Mouse (Mus musculus) CH12.LX (cell line): Measurements from ENCODE around the gene Tspan9. TPM values are rescaled to one million over a fixed set of nuclear protein-coding genes. Genes with fewer than 3 reads are reported as not detected.

Experiments
- DNase-seq: peaks from one replicate; pipeline ENCODE4 v3.0.0-alpha.2; 2013; ENCODE audit errors: extremely low read depth
- H3K27ac ChIP-seq: 2 replicates; pipeline ENCODE4 v1.5.1; 2012; ENCODE audit warnings: low read depth, mild to moderate bottlenecking, control low read depth, moderate library complexity; ENCODE audit not compliant: insufficient read depth
- H3K27me3 ChIP-seq: replicated peaks from 2 replicates; pipeline ENCODE3; 2012; ENCODE audit warnings: inconsistent platforms
- H3K36me3 ChIP-seq, 2 experiments: replicated peaks in 1 of 2; 2 replicates each; pipeline versions ENCODE3 to v1.6.1; 2012; ENCODE audit warnings: inconsistent platforms in 1 of 2, low read length in 1 of 2, mild to moderate bottlenecking in 1 of 2, mixed read lengths in 1 of 2, moderate library complexity in 1 of 2; ENCODE audit not compliant: control insufficient read depth in 1 of 2, insufficient read depth in 1 of 2
- H3K4me1 ChIP-seq, 2 experiments: 2 replicates each; pipeline ENCODE4 v1.6.1; 2012; ENCODE audit warnings: inconsistent platforms in 1 of 2, moderate library complexity in 1 of 2; ENCODE audit not compliant: insufficient read depth in 2 of 2, control insufficient read depth in 1 of 2
- H3K4me2 ChIP-seq: 2 replicates; pipeline ENCODE4 v1.6.1; 2012; ENCODE audit warnings: low read depth, mild to moderate bottlenecking, control low read depth; ENCODE audit not compliant: poor library complexity, insufficient read depth, severe bottlenecking
- H3K4me3 ChIP-seq, 3 experiments: fragments of 150-350 bp in 1 of 3; sonication (generic) in 1 of 3; replicated peaks in 1 of 3; 2 replicates each; pipeline versions ENCODE3 to v1.5.1; 2011 to 2012; ENCODE audit warnings: low read depth in 2 of 3, low read length in 2 of 3, mild to moderate bottlenecking in 2 of 3, moderate library complexity in 2 of 3, control low read depth in 1 of 3, improper control_type of control experiment in 1 of 3, inconsistent platforms in 1 of 3, mixed read lengths in 1 of 3; ENCODE audit not compliant: poor library complexity in 1 of 3
- H3K79me2 ChIP-seq: replicated peaks from 2 replicates; pipeline ENCODE4 v1.6.1; 2012; ENCODE audit warnings: mild to moderate bottlenecking, moderate library complexity; ENCODE audit not compliant: control insufficient read depth, poor library complexity, insufficient read depth, severe bottlenecking; ENCODE audit errors: extremely low read depth
- H3K9ac ChIP-seq: 2 replicates; pipeline ENCODE4 v1.6.1; 2012; ENCODE audit warnings: low read depth, mild to moderate bottlenecking, control low read depth, moderate library complexity; ENCODE audit not compliant: insufficient read depth
- H3K9me3 ChIP-seq: replicated peaks from 2 replicates; pipeline ENCODE3; 2012; ENCODE audit warnings: low read length, inconsistent platforms, mixed read lengths
- CTCF ChIP-seq, 2 experiments: IDR thresholded peaks in 1 of 2; conservative IDR thresholded peaks in 1 of 2; 2 replicates each; pipeline ENCODE4 v1.5.1; 2011 to 2012; ENCODE audit warnings: low read depth in 2 of 2, low read length in 2 of 2, improper control_type of control experiment in 1 of 2, inconsistent platforms in 1 of 2, mild to moderate bottlenecking in 1 of 2, moderate library complexity in 1 of 2
- JUN ChIP-seq: IDR thresholded peaks from 2 replicates; pipeline ENCODE4 v1.6.1; 2011; ENCODE audit warnings: low read depth, mild to moderate bottlenecking, low read length, improper control_type of control experiment, moderate library complexity; ENCODE audit not compliant: insufficient read depth
- MAFK ChIP-seq: IDR thresholded peaks from 2 replicates; pipeline ENCODE4 v1.6.1; 2011; ENCODE audit warnings: low read length, improper control_type of control experiment; ENCODE audit not compliant: insufficient replicate concordance
- MAX ChIP-seq: IDR thresholded peaks from 2 replicates; pipeline ENCODE4 v1.6.1; 2011; ENCODE audit warnings: low read length, improper control_type of control experiment
- MEF2A ChIP-seq: IDR thresholded peaks from 2 replicates; pipeline ENCODE4 v1.6.1; 2014; ENCODE audit warnings: low read depth, mild to moderate bottlenecking, inconsistent platforms, low read length, improper control_type of control experiment, borderline replicate concordance
- MXI1 ChIP-seq: IDR thresholded peaks from 2 replicates; pipeline ENCODE4 v1.6.1; 2011; ENCODE audit warnings: mild to moderate bottlenecking, low read depth, low read length, improper control_type of control experiment
- MYC ChIP-seq: IDR thresholded peaks from 2 replicates; pipeline ENCODE4 v1.6.1; 2011; ENCODE audit warnings: low read depth, mild to moderate bottlenecking, improper control_type of control experiment, low read length
- PAX5 ChIP-seq: IDR thresholded peaks from 2 replicates; pipeline ENCODE4 v1.6.1; 2012; ENCODE audit warnings: low read length, inconsistent platforms, mixed read lengths
- POLR2A ChIP-seq: IDR thresholded peaks from 2 replicates; pipeline ENCODE4 v1.6.1; 2011; ENCODE audit warnings: low read depth, mild to moderate bottlenecking, improper control_type of control experiment, low read length
- RAD21 ChIP-seq: IDR thresholded peaks from 2 replicates; pipeline ENCODE4 v1.6.1; 2011; ENCODE audit warnings: low read depth, mild to moderate bottlenecking, low read length, improper control_type of control experiment, moderate library complexity
- RCOR1 ChIP-seq: conservative IDR thresholded peaks from 2 replicates; pipeline ENCODE4 v1.6.1; 2012; ENCODE audit warnings: low read depth, mild to moderate bottlenecking, inconsistent platforms, low read length, improper control_type of control experiment
- TCF12 ChIP-seq: IDR thresholded peaks from 2 replicates; pipeline ENCODE4 v1.6.1; 2014; ENCODE audit warnings: low read depth, mild to moderate bottlenecking, inconsistent platforms, low read length, improper control_type of control experiment
- UBTF ChIP-seq: IDR thresholded peaks from 2 replicates; pipeline ENCODE4 v1.6.1; 2012; ENCODE audit warnings: low read depth, mild to moderate bottlenecking, inconsistent platforms, low read length, improper control_type of control experiment, moderate library complexity
- USF2 ChIP-seq: conservative IDR thresholded peaks from 2 replicates; pipeline ENCODE4 v1.6.1; 2011; ENCODE audit warnings: low read depth, low read length, improper control_type of control experiment
- dilution Hi-C: fragments of 300-500 bp; cut with MboI; formaldehyde crosslinking; loops from 2 replicates; pipeline ENCODE4 v1.14.3; 2020; ENCODE audit warnings: low sequenced_read_pairs; ENCODE audit not compliant: extremely low pct_unique_long_range_greater_than_20kb, extremely low pct_ligation_motif_present
- in situ Hi-C: fragments of 300-500 bp; cut with MboI; formaldehyde crosslinking; loops from 3 replicates; pipeline ENCODE4 v1.14.3; 2019; ENCODE audit warnings: low sequenced_read_pairs, low pct_ligation_motif_present, low pct_unique_long_range_greater_than_20kb, mixed read lengths
- polyA plus RNA-seq: library from polyadenylated mRNA; unstranded; fragments of >175 nt; gene quantifications from 2 replicates; pipeline ENCODE4 v1.2.1, GENCODE M21; 2012; ENCODE audit warnings: low read depth; ENCODE audit not compliant: insufficient read length
- total RNA-seq, 2 experiments: library from RNA; depleted of rRNA; stranded (reverse); fragments of 300-350 nt in 1 of 2; fragments of >200 nt in 1 of 2; gene quantifications; 2 replicates each; pipeline ENCODE4 v1.2.3; 2012 to 2014

Gene Tspan9
- total and polyA plus RNA-seq, 3 experiments: 0.40 to 0.98 (median 0.71) TPM

- Histone ChIP-seq H3K4me2 (no peak overlapping the region), H3K79me2 (no peaks in the 10 kb centered on the region), H3K4me1 (no peaks in the 10 kb centered on the region), H3K4me3 (no peak overlapping the region), H3K36me3 (no peaks in the 10 kb centered on the region), H3K9ac (no peak overlapping the region), H3K27me3 (peaks cover 95% of the 10 kb centered on the region), H3K9me3 (no peaks in the 10 kb centered on the region), H3K27ac (no peak overlapping the region)
- in situ Hi-C loops (no loop called here), dilution Hi-C loops (no loop called here)
- no peak for TF ChIP-seq CTCF (conservative IDR thresholded peaks at IDR 0.05 in 1 of 2, IDR thresholded peaks at IDR 0.05 in 1 of 2; ENCODE audit: low read depth in 2 of 2, low read length in 2 of 2)
- no peak for TF ChIP-seq POLR2A
- no peak for TF ChIP-seq TCF12
- no peak for TF ChIP-seq RAD21
- no peak for TF ChIP-seq USF2
- TF ChIP-seq MEF2A: no peak
- DNase-seq: no peak
Measured at GRCm38 (mm10) chr6:128001587-128001986, 141.8 kb downstream of the Tspan9 start.

GRCm38 (mm10) chr6:128000777-128001176 lies 142.6 kb downstream of the Tspan9 start:
- in situ Hi-C loops (no loop called here), dilution Hi-C loops (no loop called here)
- no peaks in the 10 kb centered on the region for H3K36me3 ChIP-seq
- TF ChIP-seq RCOR1 (no peak), MYC (no peak), JUN (no peak), MAFK (no peak), UBTF (no peak), MAX (no peak)
- peaks cover 92% of the 10 kb centered on the region for H3K27me3 ChIP-seq
- H3K9me3 ChIP-seq: no peaks in the 10 kb centered on the region
- no peak overlapping the region for H3K4me3 ChIP-seq
- H3K9ac ChIP-seq: no peak overlapping the region
- no peak overlapping the region for H3K27ac ChIP-seq
- H3K79me2 ChIP-seq: no peaks in the 10 kb centered on the region
- no peaks in the 10 kb centered on the region for H3K4me1 ChIP-seq
- H3K4me2 ChIP-seq: no peak overlapping the region
- DNase-seq: no peak

GRCm38 (mm10) chr6:127999118-127999517 lies 144.3 kb downstream of the Tspan9 start:
- H3K4me1 ChIP-seq: no peaks in the 10 kb centered on the region

More at GRCm38 (mm10) chr6:127999118-127999517, 144.3 kb downstream of the Tspan9 start:
- no peak overlapping the region for H3K4me2 ChIP-seq
- no peak for DNase-seq
- H3K9me3 ChIP-seq: no peaks in the 10 kb centered on the region
- no peak overlapping the region for H3K27ac ChIP-seq
- dilution Hi-C loops (no loop called here), in situ Hi-C loops (no loop called here)
- H3K4me3 ChIP-seq: no peak overlapping the region
- H3K79me2 ChIP-seq: no peaks in the 10 kb centered on the region
- TF ChIP-seq MXI1: no peak
- TF ChIP-seq POLR2A: no peak
- no peak for TF ChIP-seq PAX5
- TF ChIP-seq RAD21: no peak
- no peaks in the 10 kb centered on the region for H3K36me3 ChIP-seq
- H3K9ac ChIP-seq: no peak overlapping the region
- H3K27me3 ChIP-seq: peaks cover 92% of the 10 kb centered on the region
